Comparison of ENCODE assay signal across 18 mouse cellular contexts in the genomic region with DNA sequence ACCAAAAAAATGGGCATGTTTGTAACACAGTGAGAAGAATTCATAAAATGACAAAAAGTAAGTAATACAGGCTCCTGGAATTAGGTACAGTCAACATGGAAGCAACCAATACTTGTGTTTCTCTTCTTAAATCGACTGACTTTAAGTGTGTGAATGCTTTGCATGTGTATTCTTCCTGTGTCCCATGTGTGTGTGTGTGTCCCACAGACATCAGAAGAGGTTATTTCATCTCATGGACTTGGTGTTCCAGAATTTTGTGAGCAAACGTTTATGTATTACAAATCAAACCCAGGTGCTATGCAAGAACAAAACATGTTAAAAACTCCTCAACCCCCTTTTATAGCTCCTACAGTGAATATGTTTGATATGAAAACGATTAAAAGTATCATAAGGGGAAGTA. TPM values are rescaled to one million over a fixed set of nuclear protein-coding genes. Genes with fewer than 3 reads are reported as not detected.
"Had no signal": no experiment of that assay in that cellular context is flagged by ENCODE, and none has a peak within 500 bp of the region (broad histone marks: within the 10 kb centered on the region; RNA-seq: fewer than 3 reads in every experiment).

No protein-coding gene starts in this region.

RNA-seq across cellular contexts. Expression of a gene that starts 24.8 kb away (rescaled TPM):
- total RNA-seq: megakaryocyte progenitor cell, adult 5-6 weeks; midbrain, postnatal 0 days; monocyte, adult 5-6 weeks; neutrophil, adult 5-6 weeks had no signal
- polyA plus RNA-seq: liver, postnatal 0 days; lung, adult 2 months; lung, embryonic 15.5 days; macrophage; midbrain, embryonic 11.5 days; midbrain, embryonic 13.5 days; midbrain, embryonic 15.5 days; midbrain, postnatal 0 days; neural tube, embryonic 12.5 days; neural tube, embryonic 14.5 days; spleen, adult 2 months; stomach, embryonic 15.5 days; stomach, postnatal 0 days; thymus, adult 2 months; urinary bladder, adult 2 months had no signal
